Mouse (Mus musculus) embryonic fibroblast, embryonic 13.5 days (primary cell): ENCODE measurements around the gene Grm1.

ENCODE experiments used
- CTCF ChIP-seq: IDR thresholded peaks from 2 replicates; pipeline ENCODE4 v1.5.1; 2011; ENCODE audit warnings: mild to moderate bottlenecking, control low read depth, low read length, moderate library complexity, borderline replicate concordance; ENCODE audit not compliant: insufficient read depth
- POLR2A ChIP-seq: IDR thresholded peaks from 2 replicates; pipeline ENCODE4 v1.6.1; 2011; ENCODE audit warnings: low read depth, mild to moderate bottlenecking, control low read depth, low read length, moderate library complexity

DNA sequence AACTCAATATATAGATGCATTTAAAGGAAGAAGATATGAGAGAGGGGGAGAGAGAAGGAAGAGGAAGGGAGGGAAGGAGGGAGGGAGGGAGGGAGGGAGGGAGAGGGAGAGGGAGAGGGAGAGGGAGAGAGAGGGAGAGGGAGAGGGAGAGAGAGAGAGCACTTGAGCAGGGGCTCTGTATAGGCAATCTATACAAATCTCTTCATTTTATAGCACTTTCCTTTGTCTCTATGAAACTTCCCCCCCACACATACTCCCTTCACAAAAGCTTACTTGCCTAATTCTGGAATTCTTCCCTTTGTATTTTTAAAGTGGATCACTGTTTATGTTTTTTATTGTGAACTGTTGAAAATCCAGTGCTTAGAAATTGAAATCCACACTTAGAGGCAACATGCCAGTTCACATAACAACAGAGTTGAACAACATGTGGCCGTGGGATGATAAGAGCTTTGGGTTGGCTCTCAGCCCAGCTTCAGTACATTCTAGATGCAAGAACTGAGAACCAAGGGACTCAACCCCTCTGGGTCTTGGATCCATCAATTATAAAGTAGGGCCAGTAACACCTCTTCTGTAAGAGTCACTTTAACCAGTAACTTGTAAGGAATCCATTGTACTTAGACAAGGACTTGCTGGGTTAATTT is 345.0 kb downstream of the Grm1 start:
- TF ChIP-seq CTCF, result no peak
- no peak for TF ChIP-seq POLR2A
